Mouse (Mus musculus): ENCODE results near the gene Psrc1.

GRCm38 (mm10) chr3:108372691-108373090, 10.9 kb upstream of the Psrc1 start:
- TF ChIP-seq CTCF (IDR thresholded peaks at IDR 0.05; ENCODE audit: low read depth) (no peak), EP300 (optimal IDR thresholded peaks at IDR 0.05) (no peak)

Measured in stomach, postnatal 0 days (tissue).